Mouse (Mus musculus) forebrain, embryonic 11.5 days (tissue): ENCODE results near the gene Ttyh2. TPM values are rescaled to one million over a fixed set of nuclear protein-coding genes. Genes with fewer than 3 reads are reported as not detected.

Experiments
- ATAC-seq: fragments of 200-750 bp; cut with Nextera tagmentation; replicated peaks from 2 replicates; pipeline ENCODE4 v1.8.0; 2017; ENCODE audit warnings: moderate TSS enrichment; ENCODE audit not compliant: low FRiP score
- DNase-seq: peaks from one replicate; pipeline ENCODE4 v3.0.0-alpha.2; 2017; ENCODE audit warnings: low spot score
- H3K27ac ChIP-seq: fragments of 300-500 bp; sonication (generic); 2 replicates; pipeline ENCODE4 v1.5.1; 2014; ENCODE audit warnings: low read depth, low read length
- H3K27me3 ChIP-seq: fragments of 300-500 bp; sonication (generic); 2 replicates; pipeline ENCODE4 v1.6.1; 2014; ENCODE audit warnings: mild to moderate bottlenecking, low read length, mixed read lengths; ENCODE audit not compliant: control insufficient read depth, insufficient read depth
- H3K36me3 ChIP-seq: fragments of 300-500 bp; sonication (generic); 2 replicates; pipeline ENCODE4 v1.6.1; 2014; ENCODE audit warnings: mild to moderate bottlenecking, low read length, moderate library complexity, mixed read lengths; ENCODE audit not compliant: control insufficient read depth, insufficient read depth
- H3K4me1 ChIP-seq: fragments of 300-500 bp; sonication (generic); replicated peaks from 2 replicates; pipeline ENCODE4 v1.6.1; 2014; ENCODE audit warnings: low read length, mixed read lengths; ENCODE audit not compliant: control insufficient read depth, insufficient read depth
- H3K4me2 ChIP-seq: fragments of 300-500 bp; sonication (generic); 2 replicates; pipeline ENCODE4 v1.6.1; 2014; ENCODE audit warnings: low read depth, mild to moderate bottlenecking, low read length, moderate library complexity, mixed read lengths; ENCODE audit not compliant: severe bottlenecking
- H3K4me3 ChIP-seq: fragments of 300-500 bp; sonication (generic); 2 replicates; pipeline ENCODE4 v1.5.1; 2014; ENCODE audit warnings: low read depth, low read length
- H3K9ac ChIP-seq: fragments of 300-500 bp; sonication (generic); 2 replicates; pipeline ENCODE4 v1.6.1; 2014; ENCODE audit warnings: low read length
- H3K9me3 ChIP-seq: fragments of 300-500 bp; sonication (generic); 2 replicates; pipeline ENCODE4 v1.6.1; 2016; ENCODE audit warnings: low read length, mixed read lengths; ENCODE audit not compliant: control insufficient read depth
- WGBS: fragments of 180-500 bp; shearing (Covaris S2); extraction: QIAGEN DNeasy Blood & Tissue Kit; methylation state at CpG from one replicate; pipeline ENCODE4 v1.1.7; 2014; 5-methylcytosine and 5-hydroxymethylcytosine counted together
- polyA plus RNA-seq: library from polyadenylated mRNA; unstranded; fragments of >200 nt; fragmentation: Nextera tagmentation; extraction: Ambion mirVana; gene quantifications from 2 replicates; pipeline ENCODE4 v1.2.1, GENCODE M21; 2014

Ttyh2 gene
- polyA plus RNA-seq, 1 experiment from 2014 or later = 11.7 TPM

DNA sequence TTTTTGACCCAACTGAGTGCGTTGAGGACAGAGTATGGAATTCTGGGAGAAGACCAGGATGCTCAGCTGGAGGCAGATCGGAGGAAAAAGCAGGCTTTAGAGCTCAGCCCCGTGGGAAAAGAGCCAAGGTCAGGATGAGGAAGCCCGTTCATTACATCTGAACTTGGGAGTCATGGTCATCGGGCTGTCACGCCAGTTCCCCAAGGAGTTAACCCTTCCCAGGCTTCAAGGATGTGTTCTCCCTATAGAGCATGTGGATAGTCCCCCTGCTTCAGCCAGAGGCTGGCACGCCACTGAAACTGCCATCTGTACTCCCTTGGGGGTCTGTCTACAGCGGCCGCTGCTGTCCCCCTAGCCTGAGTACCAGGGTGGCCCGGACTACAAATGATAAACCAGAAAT, 5.1 kb downstream of the Ttyh2 start:
- H3K4me2 ChIP-seq = no peak overlapping the region
- peaks cover 6% of the 10 kb centered on the region; the same call in 1 of the 2 replicates for H3K4me1 ChIP-seq
- ATAC-seq = no peak
- peaks cover 4% of the 10 kb centered on the region; the same call in 1 of the 2 replicates for H3K27me3 ChIP-seq
- no peak overlapping the region for H3K4me3 ChIP-seq
- no peak overlapping the region for H3K9ac ChIP-seq
- no peak overlapping the region for H3K27ac ChIP-seq
- no peaks in the 10 kb centered on the region for H3K36me3 ChIP-seq
- no peaks in the 10 kb centered on the region for H3K9me3 ChIP-seq
- no peak for DNase-seq
- WGBS = 82% methylated on average over 10 of the region's 10 CpGs

DNA sequence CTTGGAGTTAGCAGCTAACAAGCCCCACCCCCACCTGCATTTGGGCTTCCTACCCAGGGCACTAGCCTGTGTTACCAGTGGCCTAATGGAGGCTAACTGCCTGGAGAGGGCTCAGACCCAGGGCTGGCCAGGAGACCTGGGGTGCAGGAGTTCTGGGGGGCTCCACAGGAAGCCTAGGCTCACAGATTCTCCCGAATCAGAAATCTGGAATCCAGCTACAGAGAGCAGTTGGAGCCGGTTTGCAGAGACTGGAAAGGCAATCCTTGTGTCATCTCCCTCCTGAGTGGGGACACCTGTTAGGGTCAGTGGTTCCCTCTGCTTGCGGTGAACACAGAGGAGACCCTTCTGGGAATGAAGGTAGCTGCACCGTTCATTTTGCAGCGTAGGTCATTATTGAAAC, 5.8 kb downstream of the Ttyh2 start:
- H3K27ac ChIP-seq = no peak overlapping the region
- no peaks in the 10 kb centered on the region for H3K9me3 ChIP-seq
- no peak overlapping the region for H3K9ac ChIP-seq
- WGBS = 62% methylated on average over 5 of the region's 5 CpGs
- peaks cover 4% of the 10 kb centered on the region; the same call in 1 of the 2 replicates for H3K27me3 ChIP-seq
- H3K4me1 ChIP-seq = peaks cover 6% of the 10 kb centered on the region; the same call in 1 of the 2 replicates
- ATAC-seq = no peak
- DNase-seq = no peak
- H3K4me2 ChIP-seq = no peak overlapping the region
- H3K4me3 ChIP-seq = no peak overlapping the region
- no peaks in the 10 kb centered on the region for H3K36me3 ChIP-seq

DNA sequence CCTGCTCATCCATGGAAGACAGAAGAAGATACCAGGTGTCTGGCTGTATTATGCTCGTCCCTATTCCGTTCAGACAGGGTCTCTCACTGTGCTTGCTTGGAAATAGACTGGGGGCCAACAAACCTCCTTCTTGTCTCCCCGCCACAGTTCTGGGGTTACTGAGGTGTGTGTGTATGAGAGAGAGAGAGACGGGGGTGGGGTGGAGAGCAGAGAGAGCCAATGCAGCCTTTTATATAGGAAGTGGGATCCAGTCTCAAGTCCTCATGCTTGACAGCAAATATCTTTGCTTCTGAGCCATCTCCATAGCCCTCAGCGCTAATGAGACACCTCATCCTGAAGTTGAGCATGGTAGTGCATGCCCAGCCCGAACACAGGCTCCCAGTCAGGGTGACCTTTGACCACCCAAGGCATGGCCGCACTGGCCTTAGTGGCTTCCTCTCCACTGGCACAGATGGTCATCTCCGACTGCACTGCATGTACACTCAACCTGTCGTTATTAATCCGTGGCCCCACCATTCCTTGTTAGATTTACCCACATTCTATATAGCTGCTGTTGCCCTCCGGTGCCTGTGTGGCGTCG, 7.2 kb downstream of the Ttyh2 start:
- no peaks in the 10 kb centered on the region for H3K9me3 ChIP-seq
- no peaks in the 10 kb centered on the region for H3K36me3 ChIP-seq
- H3K4me2 ChIP-seq = no peak overlapping the region
- 0 out of 2 replicates have a peak, but pooled peaks cover 2% of the 10 kb centered on the region for H3K4me1 ChIP-seq
- no peaks in the 10 kb centered on the region for H3K27me3 ChIP-seq
- no peak for DNase-seq
- no peak overlapping the region for H3K9ac ChIP-seq
- no peak overlapping the region for H3K27ac ChIP-seq
- ATAC-seq = no peak
- H3K4me3 ChIP-seq = no peak overlapping the region
- 95% methylated on average over 13 of the region's 13 CpGs for WGBS

DNA sequence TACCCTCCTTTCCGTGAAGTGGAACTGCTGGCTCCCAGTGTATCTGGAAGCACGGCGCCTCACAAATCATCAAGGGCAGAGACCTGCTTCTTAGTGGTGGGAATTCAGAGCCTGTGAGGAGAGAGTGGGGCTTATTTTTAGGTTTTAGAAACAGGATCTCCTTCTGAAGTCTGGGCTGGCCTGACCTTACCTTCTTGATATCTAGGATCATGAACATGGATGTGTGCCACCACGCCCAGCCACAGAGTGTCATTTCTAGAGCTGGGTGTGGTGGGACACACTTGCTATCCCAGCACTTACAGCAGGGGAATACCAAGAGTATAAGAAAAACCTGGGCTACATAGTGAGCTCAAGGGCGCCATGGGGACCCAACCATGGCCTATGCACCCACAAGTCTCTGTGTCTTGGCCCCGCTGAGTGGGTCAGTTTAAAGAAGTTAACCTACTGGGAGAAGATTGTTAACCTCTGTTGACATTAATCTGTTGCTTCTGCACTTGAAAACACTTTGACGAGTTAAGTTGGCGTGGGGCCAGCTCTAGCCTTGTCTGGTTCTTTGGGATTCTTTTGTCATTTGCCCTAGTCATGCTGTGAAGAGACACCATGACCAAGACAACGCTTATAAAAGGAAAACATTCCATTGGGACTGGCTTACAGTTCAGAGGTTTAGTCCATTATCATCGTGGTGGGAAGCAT, 7.9 kb downstream of the Ttyh2 start:
- WGBS = 90% methylated on average over 10 of the region's 10 CpGs
- ATAC-seq = no peak
- H3K4me1 ChIP-seq = 0 out of 2 replicates have a peak, but pooled peaks cover 2% of the 10 kb centered on the region

DNA sequence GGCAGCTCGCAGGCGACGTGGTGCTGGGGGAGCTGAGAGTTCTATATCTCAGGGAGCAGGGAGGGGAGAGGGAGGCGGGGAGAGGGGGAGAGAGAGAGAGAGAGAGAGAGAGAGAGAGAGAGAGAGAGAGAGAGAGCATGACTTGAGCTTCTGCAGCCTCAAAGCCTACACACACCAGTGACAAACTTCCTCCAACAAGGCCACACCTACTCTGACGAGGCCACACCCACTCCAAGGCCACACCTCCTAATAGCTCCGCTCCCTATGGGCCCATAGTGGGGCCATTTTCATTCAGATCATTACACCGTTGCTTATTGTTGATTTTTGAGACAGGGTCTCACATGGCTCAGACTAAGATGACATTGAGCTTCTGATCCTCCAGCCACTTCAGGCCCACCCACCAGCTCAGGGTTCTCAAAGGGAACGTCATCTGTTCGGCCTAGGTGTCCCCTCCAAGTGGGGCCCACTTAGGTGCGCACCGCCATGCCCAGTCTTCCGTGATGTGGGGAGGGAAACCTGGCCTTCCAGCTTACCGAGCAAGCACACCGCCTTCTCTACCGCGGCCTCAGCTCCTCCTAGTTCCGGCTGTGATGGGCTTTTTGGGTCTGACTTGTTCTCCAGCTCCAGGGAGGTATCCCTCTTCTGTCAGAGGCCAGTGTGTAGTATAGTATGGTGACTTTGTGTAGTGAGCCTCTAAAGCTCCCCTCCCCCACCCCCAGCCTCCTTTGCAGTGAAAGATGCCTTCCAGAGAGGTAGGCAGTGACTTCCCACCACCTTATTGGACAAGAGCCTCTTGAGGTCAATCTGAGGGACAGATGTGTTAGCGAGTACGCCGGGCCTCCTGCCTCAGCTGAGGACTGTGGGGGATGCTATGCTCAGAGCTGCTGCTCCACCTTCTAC, 8.7 kb downstream of the Ttyh2 start:
- no peak for DNase-seq
- ATAC-seq = no peak
- Histone ChIP-seq H3K4me2 (no peak overlapping the region), H3K4me3 (no peak overlapping the region), H3K27me3 (no peaks in the 10 kb centered on the region), H3K36me3 (no peaks in the 10 kb centered on the region), H3K9ac (no peak overlapping the region), H3K4me1 (0 out of 2 replicates have a peak, but pooled peaks cover 2% of the 10 kb centered on the region), H3K9me3 (no peaks in the 10 kb centered on the region), H3K27ac (no peak overlapping the region)
- WGBS = 79% methylated on average over 20 of the region's 20 CpGs

More for the DNA sequence above, 7.9 kb downstream of the Ttyh2 start:
- Histone ChIP-seq H3K4me2 (no peak overlapping the region), H3K27ac (no peak overlapping the region), H3K27me3 (no peaks in the 10 kb centered on the region), H3K9me3 (no peaks in the 10 kb centered on the region), H3K9ac (no peak overlapping the region), H3K36me3 (no peaks in the 10 kb centered on the region), H3K4me3 (no peak overlapping the region)
- DNase-seq = no peak

DNA sequence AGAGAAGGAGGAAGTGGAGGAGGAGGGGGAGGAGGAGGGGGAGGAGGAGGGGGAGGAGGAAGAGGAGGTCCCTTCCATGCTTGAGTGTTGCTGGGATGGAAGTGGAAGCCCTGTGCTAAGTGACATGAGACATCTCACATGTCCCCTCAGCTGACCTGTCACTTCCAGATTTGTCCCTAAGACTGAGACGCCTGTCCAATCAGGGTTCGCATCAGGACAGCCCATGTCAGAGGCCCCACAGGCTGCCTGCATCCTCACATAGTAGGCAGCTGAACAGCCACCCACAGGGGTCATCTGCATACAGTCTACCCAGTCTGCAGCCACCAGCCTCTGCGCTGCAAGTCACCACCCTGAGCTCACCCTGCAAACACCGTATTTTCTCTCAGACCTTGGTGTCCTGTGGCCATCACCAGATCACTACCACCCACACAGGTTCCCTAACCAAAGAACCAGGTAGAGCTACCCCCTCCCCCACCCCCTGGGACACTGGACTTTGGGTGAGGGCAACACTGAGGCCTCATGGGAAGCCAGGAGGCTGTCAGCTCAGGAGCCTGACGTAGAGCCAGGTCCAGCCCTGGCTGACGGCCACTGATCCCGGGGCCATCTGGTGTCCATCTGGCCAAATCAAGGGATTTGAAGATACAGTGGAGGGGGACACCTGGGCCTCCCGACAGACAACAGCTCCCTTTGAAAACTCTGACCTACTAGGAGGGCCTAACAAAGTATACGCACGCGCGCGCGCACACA, 9.6 kb downstream of the Ttyh2 start:
- H3K4me1 ChIP-seq = 0 out of 2 replicates have a peak, but pooled peaks cover 2% of the 10 kb centered on the region
- no peak overlapping the region for H3K4me2 ChIP-seq
- H3K27ac ChIP-seq = no peak overlapping the region
- H3K27me3 ChIP-seq = no peaks in the 10 kb centered on the region
- ATAC-seq (no peak; the same call in 1 of the 2 replicates), DNase-seq (no peak)
- no peaks in the 10 kb centered on the region for H3K36me3 ChIP-seq
- 84% methylated on average over 14 of the region's 14 CpGs for WGBS
- H3K9me3 ChIP-seq = no peaks in the 10 kb centered on the region
- no peak overlapping the region for H3K9ac ChIP-seq
- H3K4me3 ChIP-seq = no peak overlapping the region

DNA sequence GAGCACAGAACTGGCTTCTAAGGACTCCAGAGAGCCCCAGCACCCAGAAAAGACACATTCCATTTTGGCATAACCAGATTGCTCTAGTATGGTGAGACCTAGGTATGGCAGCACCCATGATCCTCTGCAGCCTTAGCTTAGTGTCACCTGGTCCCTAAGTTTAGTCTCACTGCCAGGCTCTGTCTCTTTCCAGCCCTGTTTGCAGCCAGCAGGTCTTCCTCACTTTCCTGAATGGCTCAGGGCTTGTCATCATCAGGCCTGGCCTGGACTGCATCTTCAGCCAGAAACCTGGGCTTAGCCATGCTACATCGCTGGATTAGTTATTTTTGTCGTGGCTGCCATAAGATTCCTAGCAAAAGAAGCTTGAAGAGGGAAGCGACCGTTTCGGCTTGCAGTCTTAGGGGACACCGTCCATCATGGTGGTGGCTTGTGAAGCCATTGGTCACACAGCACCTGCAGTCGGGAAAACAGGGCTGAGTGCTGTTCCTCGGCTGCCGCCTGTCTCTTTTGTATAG, 10.4 kb downstream of the Ttyh2 start:
- 86% methylated on average over 9 of the region's 9 CpGs for WGBS
- Histone ChIP-seq H3K4me3 (no peak overlapping the region), H3K36me3 (no peaks in the 10 kb centered on the region; the same call in 1 of the 2 replicates), H3K9me3 (no peaks in the 10 kb centered on the region), H3K4me2 (no peak overlapping the region), H3K4me1 (no peaks in the 10 kb centered on the region), H3K27me3 (no peaks in the 10 kb centered on the region), H3K9ac (no peak overlapping the region), H3K27ac (no peak overlapping the region)
- DNase-seq (no peak), ATAC-seq (no peak)
